Mouse (Mus musculus): Measurements from ENCODE around the gene Hspa13.

DNA sequence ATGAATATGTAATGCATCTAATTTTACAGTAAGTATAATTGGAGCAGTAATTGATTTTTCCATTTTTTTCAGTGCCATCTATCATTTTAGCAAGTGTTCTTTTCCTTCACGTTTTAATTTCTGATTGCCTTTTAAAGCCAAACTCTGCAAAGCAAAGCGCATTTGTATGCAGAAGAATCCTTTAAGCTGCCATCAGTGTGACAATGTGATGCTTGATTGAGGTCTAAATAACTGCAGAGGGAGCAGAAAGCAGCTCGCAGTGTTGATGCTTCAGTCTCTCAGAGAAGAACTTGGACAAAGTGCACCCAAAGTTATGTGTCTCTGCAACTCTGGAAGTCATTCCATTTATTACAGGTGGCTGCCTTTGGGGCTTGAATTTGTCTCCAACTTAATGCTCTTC is 22.9 kb downstream of the Hspa13 start:
- no peak for TF ChIP-seq CTCF (IDR thresholded peaks at IDR 0.05; ENCODE audit: insufficient read depth, low read length)
- no peak for TF ChIP-seq POLR2A (IDR thresholded peaks at IDR 0.05; ENCODE audit: borderline replicate concordance, extremely low read depth, low read depth, low read length)
